Mouse (Mus musculus): Measurements from ENCODE around the gene Otulin. TPM values are rescaled to one million over a fixed set of nuclear protein-coding genes. Genes with fewer than 3 reads are reported as not detected.

Otulin gene
- polyA plus RNA-seq, 1 experiment from 2014 or later, result 26.2 TPM

DNA sequence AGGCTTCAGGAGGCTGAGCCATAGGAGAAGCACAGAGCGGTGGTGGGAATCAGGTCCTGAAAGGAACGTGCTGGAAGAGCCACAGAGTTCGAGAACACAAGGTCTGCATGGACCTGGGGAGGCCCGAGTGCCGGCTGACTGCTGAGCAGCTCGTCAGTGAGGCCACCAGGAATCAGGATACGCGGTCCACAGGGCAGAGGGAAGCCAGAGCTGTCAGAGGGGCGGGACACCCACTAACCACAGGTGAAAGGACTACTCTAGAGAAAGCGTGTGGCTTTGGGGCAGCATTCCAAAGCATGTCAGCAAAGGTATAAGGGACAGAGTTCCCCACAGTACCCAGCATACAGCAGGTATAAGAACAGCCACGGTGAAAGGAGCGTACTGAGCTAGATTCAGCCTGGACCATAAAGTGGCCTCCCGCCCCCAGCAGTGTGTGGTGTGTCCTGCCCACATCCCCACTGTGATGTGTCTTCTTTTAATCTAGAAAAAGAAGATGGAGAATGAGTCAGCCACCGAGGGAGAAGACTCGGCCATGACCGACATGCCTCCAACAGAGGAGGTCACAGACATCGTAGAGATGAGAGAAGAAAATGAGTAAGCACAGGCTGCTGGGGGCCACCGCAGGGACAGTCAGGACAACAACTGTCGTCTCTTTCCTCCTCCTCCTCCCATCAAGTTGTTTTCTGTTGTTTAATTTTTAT is 37.7 kb downstream of the Otulin start:
- TF ChIP-seq EP300 (IDR thresholded peaks at IDR 0.05) (no peak), CTCF (IDR thresholded peaks at IDR 0.05) (no peak)
- H3K36me3 ChIP-seq (ENCODE audit: insufficient read depth, low read length), result peaks cover 11% of the 10 kb centered on the region; the same call in 1 of the 2 replicates
- WGBS, result 91% methylated on average over 19 of the region's 19 CpGs

DNA sequence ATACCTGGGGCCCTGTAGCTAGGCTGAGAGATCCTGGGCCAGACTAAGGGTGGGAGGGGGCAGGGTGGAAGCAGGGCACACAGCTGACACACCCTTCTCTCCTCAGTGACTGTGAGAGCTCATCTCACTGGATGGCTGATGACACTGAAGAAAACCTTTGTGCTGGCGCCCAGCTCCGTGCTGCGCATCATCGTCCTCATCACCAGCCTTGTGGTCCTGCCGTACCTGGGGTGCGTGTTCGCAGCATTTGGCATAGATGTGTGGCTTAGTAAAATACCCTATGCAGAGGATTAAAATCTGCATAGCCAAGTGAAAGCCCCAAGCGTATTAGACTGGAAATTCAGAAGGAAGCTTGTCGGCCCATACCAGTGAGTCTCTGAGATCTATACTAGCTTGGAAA is 39.7 kb downstream of the Otulin start:
- H3K4me1 ChIP-seq (ENCODE audit: insufficient read depth, low read depth, low read length), result no peaks in the 10 kb centered on the region
- no peak overlapping the region for H3K27ac ChIP-seq (ENCODE audit: low read length)
- peaks cover 8% of the 10 kb centered on the region; the same call in 1 of the 2 replicates for H3K36me3 ChIP-seq (ENCODE audit: insufficient read depth, low read length)
- H3K9ac ChIP-seq (replicated peaks; ENCODE audit: low read depth), result no peak overlapping the region
- no peak for TF ChIP-seq CTCF (IDR thresholded peaks at IDR 0.05)
- TF ChIP-seq EP300 (IDR thresholded peaks at IDR 0.05), result no peak
- DNase-seq (ENCODE audit: low spot score) (no peak), ATAC-seq (no peak)
- H3K9me3 ChIP-seq (ENCODE audit: low read length), result no peaks in the 10 kb centered on the region
- no peak overlapping the region for H3K4me3 ChIP-seq (ENCODE audit: low read depth, low read length)
- H3K4me2 ChIP-seq (replicated peaks; ENCODE audit: low read depth, low read length), result no peak overlapping the region
- H3K27me3 ChIP-seq (replicated peaks; ENCODE audit: insufficient read depth, low read length), result no peaks in the 10 kb centered on the region
- 94% methylated on average over 9 of the region's 9 CpGs for WGBS

More for the DNA sequence above, 37.7 kb downstream of the Otulin start:
- ATAC-seq, result no peak
- no peak overlapping the region for H3K4me2 ChIP-seq (replicated peaks; ENCODE audit: low read depth, low read length)
- H3K9ac ChIP-seq (replicated peaks; ENCODE audit: low read depth), result no peak overlapping the region
- H3K27me3 ChIP-seq (replicated peaks; ENCODE audit: insufficient read depth, low read length), result no peaks in the 10 kb centered on the region
- DNase-seq (ENCODE audit: low spot score), result no peak
- H3K4me1 ChIP-seq (ENCODE audit: insufficient read depth, low read depth, low read length), result no peaks in the 10 kb centered on the region
- H3K4me3 ChIP-seq (ENCODE audit: low read depth, low read length), result no peak overlapping the region
- no peaks in the 10 kb centered on the region for H3K9me3 ChIP-seq (ENCODE audit: low read length)
- no peak overlapping the region for H3K27ac ChIP-seq (ENCODE audit: low read length)

DNA sequence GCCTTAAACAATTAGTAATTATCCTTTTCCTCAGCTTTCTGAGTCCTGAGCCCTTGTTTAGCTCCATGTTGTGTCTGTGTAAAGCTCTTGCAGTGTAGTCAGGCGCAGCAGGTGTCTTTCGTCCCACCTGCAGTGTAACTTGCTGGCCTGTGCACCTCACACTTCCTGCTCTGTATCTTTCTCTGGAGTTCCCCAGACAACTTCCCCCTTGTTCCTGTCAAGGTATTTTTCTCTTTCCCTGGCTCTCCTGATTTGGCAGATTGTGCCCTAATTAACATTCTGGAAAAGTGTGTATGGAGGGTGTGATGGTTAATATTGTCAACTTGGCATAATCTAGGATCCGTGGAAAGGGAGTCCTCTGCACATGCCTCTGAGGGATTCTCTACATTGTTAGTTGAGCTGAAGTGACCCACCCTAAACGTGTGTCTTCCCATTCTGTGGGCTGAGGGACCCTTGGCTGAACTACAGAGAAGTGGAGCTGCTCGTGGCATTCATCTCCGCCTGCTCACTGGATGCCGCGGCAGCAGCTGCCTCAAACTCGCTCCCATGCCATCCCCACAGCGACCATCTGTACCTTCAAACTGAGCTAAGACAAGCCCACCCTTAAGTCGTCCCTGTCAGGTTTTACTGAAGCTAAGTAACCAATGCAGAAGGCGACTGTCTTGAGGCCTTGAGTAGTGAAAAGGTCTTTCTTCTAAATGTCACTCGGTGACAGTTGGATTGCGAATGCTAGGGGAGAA is 42.2 kb downstream of the Otulin start:
- Histone ChIP-seq H3K27ac (ENCODE audit: low read length) (no peak overlapping the region), H3K27me3 (replicated peaks; ENCODE audit: insufficient read depth, low read length) (no peaks in the 10 kb centered on the region), H3K9me3 (ENCODE audit: low read length) (no peaks in the 10 kb centered on the region), H3K4me1 (ENCODE audit: insufficient read depth, low read depth, low read length) (no peaks in the 10 kb centered on the region), H3K9ac (replicated peaks; ENCODE audit: low read depth) (no peak overlapping the region), H3K36me3 (ENCODE audit: insufficient read depth, low read length) (peaks cover 2% of the 10 kb centered on the region; the same call in 1 of the 2 replicates), H3K4me3 (ENCODE audit: low read depth, low read length) (no peak overlapping the region), H3K4me2 (replicated peaks; ENCODE audit: low read depth, low read length) (no peak overlapping the region)
- no peak for TF ChIP-seq EP300 (IDR thresholded peaks at IDR 0.05)
- TF ChIP-seq CTCF (IDR thresholded peaks at IDR 0.05), result no peak
- ATAC-seq, result no peak
- 83% methylated on average over 14 of the region's 14 CpGs for WGBS
- no peak for DNase-seq (ENCODE audit: low spot score)

DNA sequence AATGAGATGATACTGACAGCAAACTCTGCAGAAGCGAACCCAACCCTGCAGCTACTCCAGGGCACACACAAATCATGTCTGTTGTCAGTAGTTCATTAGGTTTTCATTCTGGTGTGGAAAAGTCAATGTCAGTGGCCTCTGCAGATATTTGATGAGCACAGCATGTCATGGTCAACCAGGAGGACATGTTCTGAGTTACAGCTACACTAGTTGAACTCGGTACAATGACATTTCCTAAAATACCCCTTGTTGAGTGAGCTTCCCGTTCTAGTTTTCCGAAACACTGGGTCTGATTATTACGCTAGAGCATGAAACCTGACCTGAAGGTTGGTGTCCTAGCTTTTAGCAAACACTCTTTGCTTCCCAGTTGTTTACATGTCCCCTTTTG is 44.4 kb downstream of the Otulin start:
- H3K27me3 ChIP-seq (replicated peaks; ENCODE audit: insufficient read depth, low read length), result no peaks in the 10 kb centered on the region
- no peaks in the 10 kb centered on the region for H3K9me3 ChIP-seq (ENCODE audit: low read length)
- no peak overlapping the region for H3K27ac ChIP-seq (ENCODE audit: low read length)
- H3K4me2 ChIP-seq (replicated peaks; ENCODE audit: low read depth, low read length), result no peak overlapping the region
- H3K9ac ChIP-seq (replicated peaks; ENCODE audit: low read depth), result no peak overlapping the region
- H3K4me1 ChIP-seq (ENCODE audit: insufficient read depth, low read depth, low read length), result no peaks in the 10 kb centered on the region
- H3K36me3 ChIP-seq (ENCODE audit: insufficient read depth, low read length), result no peaks in the 10 kb centered on the region
- no peak for TF ChIP-seq CTCF (IDR thresholded peaks at IDR 0.05)
- no peak for TF ChIP-seq EP300 (IDR thresholded peaks at IDR 0.05)
- no peak for ATAC-seq
- no peak for DNase-seq (ENCODE audit: low spot score)
- WGBS, result 57% methylated on average over 5 of the region's 5 CpGs
- H3K4me3 ChIP-seq (ENCODE audit: low read depth, low read length), result no peak overlapping the region

DNA sequence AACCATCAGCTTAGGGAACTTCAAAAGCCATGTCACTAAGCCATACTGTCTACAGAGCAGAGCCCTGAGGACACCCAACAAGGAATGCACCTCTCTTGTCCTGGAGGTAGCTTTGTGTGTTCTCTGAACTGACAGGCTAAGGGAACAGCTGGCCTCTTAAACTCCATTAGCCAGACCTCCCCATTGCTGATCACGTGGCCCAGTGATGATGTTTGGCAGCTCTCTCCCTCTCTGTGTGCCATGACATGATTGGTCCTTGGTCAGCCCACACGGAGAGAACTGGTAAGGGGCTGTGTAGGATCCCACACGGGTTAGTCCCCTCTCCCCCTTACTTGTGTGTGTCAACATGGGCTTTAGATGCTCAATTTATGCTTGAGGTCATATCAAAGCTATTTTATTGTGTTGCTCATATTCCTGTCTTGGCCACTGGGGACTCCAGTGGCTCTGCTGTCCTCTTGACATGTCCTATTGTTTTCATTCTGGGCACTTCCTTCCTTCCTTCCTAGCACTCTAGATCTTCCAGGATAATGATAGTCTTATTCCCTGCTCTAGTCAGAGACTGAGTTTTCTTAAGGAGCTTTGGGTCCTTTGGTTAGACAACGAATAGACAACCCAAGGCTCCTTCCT is 44.9 kb downstream of the Otulin start:
- DNase-seq (ENCODE audit: low spot score) (peak; percentile 21), ATAC-seq (peak; percentile 32; the same call in 1 of the 2 replicates)
- WGBS, result 65% methylated on average over 4 of the region's 4 CpGs
- TF ChIP-seq EP300 (IDR thresholded peaks at IDR 0.05) (no peak), CTCF (IDR thresholded peaks at IDR 0.05) (peak; percentile 48)
- Histone ChIP-seq H3K4me1 (ENCODE audit: insufficient read depth, low read depth, low read length) (no peaks in the 10 kb centered on the region), H3K9ac (replicated peaks; ENCODE audit: low read depth) (no peak overlapping the region), H3K4me3 (ENCODE audit: low read depth, low read length) (no peak overlapping the region), H3K27me3 (replicated peaks; ENCODE audit: insufficient read depth, low read length) (no peaks in the 10 kb centered on the region), H3K4me2 (replicated peaks; ENCODE audit: low read depth, low read length) (no peak overlapping the region), H3K9me3 (ENCODE audit: low read length) (no peaks in the 10 kb centered on the region), H3K36me3 (ENCODE audit: insufficient read depth, low read length) (no peaks in the 10 kb centered on the region), H3K27ac (ENCODE audit: low read length) (no peak overlapping the region)

DNA sequence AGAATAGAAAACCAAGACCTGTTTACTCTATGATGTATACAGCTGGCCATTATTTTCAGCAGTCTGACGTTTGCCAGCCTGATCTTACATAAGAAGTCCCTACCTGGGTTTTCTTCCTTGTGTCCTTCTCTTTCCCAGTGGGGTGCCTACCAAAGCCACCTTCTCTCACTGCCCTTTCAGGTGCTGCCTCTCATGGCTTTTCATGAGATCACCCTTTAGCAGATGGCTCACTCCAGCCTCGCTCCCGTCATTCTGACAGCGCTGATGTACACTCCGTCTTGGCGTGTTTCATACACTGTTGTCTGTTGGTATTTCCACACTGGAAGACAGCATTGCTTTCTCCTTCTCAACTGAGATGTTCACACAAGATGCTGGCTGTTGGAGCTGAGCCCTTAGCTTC is 46.9 kb downstream of the Otulin start:
- ATAC-seq, result no peak

More for the DNA sequence above, 46.9 kb downstream of the Otulin start:
- H3K4me3 ChIP-seq (ENCODE audit: low read depth, low read length), result no peak overlapping the region
- H3K27ac ChIP-seq (ENCODE audit: low read length), result no peak overlapping the region
- DNase-seq (ENCODE audit: low spot score), result no peak
- 82% methylated on average over 6 of the region's 6 CpGs for WGBS
- TF ChIP-seq CTCF (IDR thresholded peaks at IDR 0.05) (no peak), EP300 (IDR thresholded peaks at IDR 0.05) (no peak)
- H3K36me3 ChIP-seq (ENCODE audit: insufficient read depth, low read length), result no peaks in the 10 kb centered on the region
- H3K9me3 ChIP-seq (ENCODE audit: low read length), result no peaks in the 10 kb centered on the region
- no peaks in the 10 kb centered on the region for H3K27me3 ChIP-seq (replicated peaks; ENCODE audit: insufficient read depth, low read length)
- H3K4me2 ChIP-seq (replicated peaks; ENCODE audit: low read depth, low read length), result no peak overlapping the region
- no peak overlapping the region for H3K9ac ChIP-seq (replicated peaks; ENCODE audit: low read depth)
- no peaks in the 10 kb centered on the region for H3K4me1 ChIP-seq (ENCODE audit: insufficient read depth, low read depth, low read length)

Measured in lung, postnatal 0 days (tissue).